ENCODE assay signal across 24 mouse cellular contexts in genomic region chr4:62977454-62977853, GRCm38 (mm10). TPM values are rescaled to one million over a fixed set of nuclear protein-coding genes. Genes with fewer than 3 reads are reported as not detected.
A peak's percentile ranks its signal among the peaks of the same experiment; 100 is the strongest.
DNase-seq lines count a peak whose midpoint lies in the region; ATAC-seq and TF ChIP-seq lines count a peak whose summit lies in the region.
"Had no signal": no experiment of that assay in that cellular context is flagged by ENCODE, and none has a peak within 500 bp of the region (broad histone marks: within the 10 kb centered on the region; RNA-seq: fewer than 3 reads in every experiment).

No protein-coding gene starts in this region.

- DNase-seq in liver, postnatal 0 days: no peak
- DNase-seq in liver: no peak
- DNase-seq in kidney, adult 2 months: peak; percentile 89
- DNase-seq in kidney, postnatal 14 days: peak; percentile 58
- DNase-seq in cerebellum, adult 11-12 months: no peak
- DNase-seq in embryo, embryonic 10 days (ENCODE audit: low spot score): no peak
- no peak for DNase-seq in urinary bladder, postnatal 25 days (ENCODE audit: low spot score)
- DNase-seq: adrenal gland, adult 8-10 months; B cell, adult 2 months; cerebellum, adult 18-20 months; cerebellum, postnatal 14 days; gastrocnemius, postnatal 36 days; heart, postnatal 36 days had no signal

- H3K27ac ChIP-seq in liver, postnatal 0 days (ENCODE audit: low read depth): peak overlapping the region; percentile 60
- H3K27ac ChIP-seq in kidney, adult 2 months (ENCODE audit: insufficient read depth, low read depth, low read length): peak overlapping the region; percentile 82; the same call in 1 of the 2 replicates
- H3K27ac ChIP-seq: embryonic facial prominence, embryonic 12.5 days; heart, embryonic 15.5 days; liver, embryonic 15.5 days; macrophage; neural tube, embryonic 15.5 days had no signal

- no peaks in the 10 kb centered on the region for H3K36me3 ChIP-seq in liver, postnatal 0 days (replicated peaks; ENCODE audit: insufficient read depth, low read length)
- H3K36me3 ChIP-seq in kidney, adult 2 months (ENCODE audit: control insufficient read depth, insufficient read depth, low read length): no peaks in the 10 kb centered on the region
- H3K36me3 ChIP-seq: embryonic facial prominence, embryonic 12.5 days; heart, embryonic 15.5 days; hindbrain, embryonic 13.5 days; liver, embryonic 15.5 days; midbrain, embryonic 15.5 days; neural tube, embryonic 15.5 days had no signal

- H3K4me3 ChIP-seq in liver, postnatal 0 days (ENCODE audit: low read depth, low read length): no peak overlapping the region
- H3K4me3 ChIP-seq in kidney, adult 2 months (ENCODE audit: insufficient read depth, low read depth, low read length): no peak overlapping the region
- H3K4me3 ChIP-seq: embryonic facial prominence, embryonic 12.5 days; heart, embryonic 15.5 days; hindbrain, embryonic 13.5 days; liver, embryonic 15.5 days; midbrain, embryonic 15.5 days; myocyte; neural tube, embryonic 15.5 days had no signal

- no peak for TF ChIP-seq CTCF in liver, postnatal 0 days (IDR thresholded peaks at IDR 0.05; ENCODE audit: low read depth)
- TF ChIP-seq CTCF in kidney, adult 2 months (conservative IDR thresholded peaks at IDR 0.05; ENCODE audit: insufficient read depth, insufficient read length, low read depth, low read length): no peak

- WGBS in liver, postnatal 0 days (ENCODE audit: insufficient replicate concordance): 73% methylated on average over 6 of the region's 6 CpGs
- WGBS in kidney, adult 2 months: 63% methylated on average over 6 of the region's 6 CpGs

- H3K4me2 ChIP-seq in liver, postnatal 0 days (ENCODE audit: low read depth, low read length): no peak overlapping the region
- H3K4me2 ChIP-seq: embryonic facial prominence, embryonic 12.5 days; heart, embryonic 15.5 days; hindbrain, embryonic 13.5 days; liver, embryonic 15.5 days; midbrain, embryonic 15.5 days; neural tube, embryonic 15.5 days had no signal

- H3K9me3 ChIP-seq in liver, postnatal 0 days (ENCODE audit: low read length): no peaks in the 10 kb centered on the region
- H3K9me3 ChIP-seq: embryonic facial prominence, embryonic 12.5 days; heart, embryonic 15.5 days; hindbrain, embryonic 13.5 days; liver, embryonic 15.5 days; midbrain, embryonic 15.5 days; neural tube, embryonic 15.5 days had no signal

- H3K9ac ChIP-seq in liver, postnatal 0 days (replicated peaks): no peak overlapping the region
- H3K9ac ChIP-seq: embryonic facial prominence, embryonic 12.5 days; heart, embryonic 15.5 days; hindbrain, embryonic 13.5 days; liver, embryonic 15.5 days; midbrain, embryonic 15.5 days; neural tube, embryonic 15.5 days had no signal

- ATAC-seq in liver, postnatal 0 days: peak; percentile 62
- ATAC-seq: activated CD4-positive, CD25-positive, alpha-beta regulatory T cell, adult 4 months; inflammation-experienced regulatory T-cells, adult 6 months; lung, postnatal 0 days had no signal

- TF ChIP-seq POLR2A in kidney, adult 2 months (IDR thresholded peaks at IDR 0.05; ENCODE audit: low read depth, low read length): no peak

- H3K27me3 ChIP-seq in liver, postnatal 0 days (ENCODE audit: insufficient read depth, low read length): no peaks in the 10 kb centered on the region
- no peaks in the 10 kb centered on the region for H3K27me3 ChIP-seq in kidney, adult 2 months (replicated peaks; ENCODE audit: control insufficient read depth, insufficient read depth, low read length)
- H3K27me3 ChIP-seq: embryonic facial prominence, embryonic 12.5 days; heart, embryonic 15.5 days; hindbrain, embryonic 13.5 days; liver, embryonic 15.5 days; midbrain, embryonic 15.5 days; neural tube, embryonic 15.5 days had no signal

- TF ChIP-seq EP300 in liver, postnatal 0 days (IDR thresholded peaks at IDR 0.05; ENCODE audit: low read depth): no peak

- H3K4me1 ChIP-seq in liver, postnatal 0 days (ENCODE audit: insufficient read depth): no peaks in the 10 kb centered on the region
- H3K4me1 ChIP-seq in kidney, adult 2 months (ENCODE audit: control insufficient read depth, insufficient read depth, low read length): peaks cover 13% of the 10 kb centered on the region
- H3K4me1 ChIP-seq: liver, embryonic 15.5 days had no signal

RNA-seq across cellular contexts. Expression of gene Zfp618, which starts 12.1 kb away (rescaled TPM):
- polyA plus RNA-seq in liver, postnatal 0 days (2015; fragmentation: Nextera tagmentation; extraction: Ambion mirVana): 4.5 and 7.4 TPM in 2 replicates
- polyA plus RNA-seq in kidney, adult 2 months (2012; rRNA removed): 7.7 and 10.2 TPM in 2 replicates
- polyA plus RNA-seq: macrophage, myocyte had no signal

Comparison
In these comparisons a context has a peak if more than half of its experiments do, and no peak if none do; other contexts are left out.
1. DNase-seq: peak in kidney, adult 2 months (single experiment) and kidney, postnatal 14 days (single experiment); none in liver, postnatal 0 days (single experiment), liver (single experiment), cerebellum, adult 11-12 months (single experiment), embryo, embryonic 10 days (single experiment) and urinary bladder, postnatal 25 days (single experiment).